Mouse (Mus musculus): ENCODE measurements around the gene Parl. TPM values are rescaled to one million over a fixed set of nuclear protein-coding genes. Genes with fewer than 3 reads are reported as not detected.

Gene Parl
- polyA plus RNA-seq (2015; fragmentation: Nextera tagmentation; extraction: Ambion mirVana), result 68.3 and 75.2 TPM in 2 replicates

- Histone ChIP-seq H3K4me1 (replicated peaks) (peaks cover 22% of the 10 kb centered on the region), H3K27me3 (no peaks in the 10 kb centered on the region), H3K9ac (peak within 1 kb of the TSS; percentile 85), H3K27ac (replicated peaks) (peak within 1 kb of the TSS; percentile 76), H3K4me2 (peak within 1 kb of the TSS; percentile 73), H3K36me3 (peaks cover 6% of the 10 kb centered on the region), H3K4me3 (peak within 1 kb of the TSS; percentile 97), H3K9me3 (no peaks in the 10 kb centered on the region)
- WGBS, result under 1% methylated on average over 52 of the region's 52 CpGs
- ATAC-seq (ENCODE audit: low FRiP score, low read depth), result peak; percentile 94
These were observed at the start of gene Parl for GRCm38 (mm10) chr16:20301770-20302649. TSS of gene Parl (minus strand) at chr16:20302387.

- no peak overlapping the region for H3K4me2 ChIP-seq
- no peaks in the 10 kb centered on the region for H3K9me3 ChIP-seq
- no peak for ATAC-seq (ENCODE audit: low FRiP score, low read depth)
- peaks cover 61% of the 10 kb centered on the region for H3K36me3 ChIP-seq
- H3K27me3 ChIP-seq, result no peaks in the 10 kb centered on the region
- H3K9ac ChIP-seq, result no peak overlapping the region
- H3K4me3 ChIP-seq, result no peak overlapping the region
- H3K27ac ChIP-seq (replicated peaks), result no peak overlapping the region
- H3K4me1 ChIP-seq (replicated peaks), result no peaks in the 10 kb centered on the region
- WGBS, result 89% methylated on average over 1 of the region's 1 CpGs
These were observed 43.3 kb upstream of the Parl start for GRCm38 (mm10) chr16:20345464-20345863.

- no peak overlapping the region for H3K27ac ChIP-seq (replicated peaks)
- H3K27me3 ChIP-seq, result no peaks in the 10 kb centered on the region
- H3K4me3 ChIP-seq, result no peak overlapping the region
- H3K9me3 ChIP-seq, result no peaks in the 10 kb centered on the region
- 98% methylated on average over 3 of the region's 3 CpGs for WGBS
- H3K4me1 ChIP-seq (replicated peaks), result no peaks in the 10 kb centered on the region
- ATAC-seq (ENCODE audit: low FRiP score, low read depth), result no peak
- peaks cover 79% of the 10 kb centered on the region for H3K36me3 ChIP-seq
- no peak overlapping the region for H3K9ac ChIP-seq
- H3K4me2 ChIP-seq, result no peak overlapping the region
These were observed 36.4 kb upstream of the Parl start for GRCm38 (mm10) chr16:20338616-20339015.

DNA sequence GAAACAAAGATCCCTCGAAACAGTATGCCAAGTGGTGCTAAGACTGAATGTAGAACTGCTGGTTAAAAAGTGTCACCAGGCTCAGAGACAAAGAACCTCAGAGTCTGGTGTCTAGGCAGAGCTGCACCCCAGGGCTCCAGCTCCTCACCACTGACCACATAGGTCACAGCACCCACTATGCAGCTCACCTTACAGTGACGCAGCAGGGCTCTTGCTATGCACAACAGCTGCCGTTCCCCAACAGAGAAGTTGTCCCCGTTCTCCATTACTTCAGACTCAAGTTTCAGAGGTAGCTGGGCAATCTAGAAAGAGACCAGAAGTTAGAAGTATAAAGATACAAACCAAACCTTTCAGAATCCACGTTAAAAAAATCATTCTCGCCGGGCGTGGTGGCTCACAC lies 32.7 kb upstream of the Parl start:
- Histone ChIP-seq H3K4me1 (replicated peaks) (no peaks in the 10 kb centered on the region), H3K9ac (no peak overlapping the region), H3K27ac (replicated peaks) (no peak overlapping the region), H3K4me3 (no peak overlapping the region), H3K9me3 (no peaks in the 10 kb centered on the region), H3K4me2 (no peak overlapping the region), H3K36me3 (peaks cover 81% of the 10 kb centered on the region), H3K27me3 (no peaks in the 10 kb centered on the region)
- ATAC-seq (ENCODE audit: low FRiP score, low read depth), result no peak
- WGBS, result 97% methylated on average over 8 of the region's 8 CpGs

- Histone ChIP-seq H3K27ac (replicated peaks) (no peak overlapping the region), H3K27me3 (no peaks in the 10 kb centered on the region), H3K4me2 (no peak overlapping the region), H3K9me3 (no peaks in the 10 kb centered on the region), H3K4me1 (replicated peaks) (no peaks in the 10 kb centered on the region), H3K4me3 (no peak overlapping the region), H3K9ac (no peak overlapping the region), H3K36me3 (peaks cover 43% of the 10 kb centered on the region)
- ATAC-seq (ENCODE audit: low FRiP score, low read depth), result no peak
- 90% methylated on average over 5 of the region's 5 CpGs for WGBS
These were observed 26.1 kb upstream of the Parl start for GRCm38 (mm10) chr16:20328306-20328705.

GRCm38 (mm10) chr16:20325286-20325685 lies 23.1 kb upstream of the Parl start, which contains the start of gene Cyp2ab1:
TSS of gene Cyp2ab1 (minus strand) at chr16:20325404.
- Histone ChIP-seq H3K9ac (no peak within 1 kb of the TSS), H3K27ac (replicated peaks) (no peak within 1 kb of the TSS), H3K4me1 (replicated peaks) (no peaks in the 10 kb centered on the region), H3K9me3 (no peaks in the 10 kb centered on the region), H3K4me2 (no peak within 1 kb of the TSS), H3K4me3 (no peak within 1 kb of the TSS), H3K27me3 (no peaks in the 10 kb centered on the region), H3K36me3 (peaks cover 21% of the 10 kb centered on the region)
- WGBS, result 79% methylated on average over 5 of the region's 5 CpGs
- ATAC-seq (ENCODE audit: low FRiP score, low read depth), result no peak

DNA sequence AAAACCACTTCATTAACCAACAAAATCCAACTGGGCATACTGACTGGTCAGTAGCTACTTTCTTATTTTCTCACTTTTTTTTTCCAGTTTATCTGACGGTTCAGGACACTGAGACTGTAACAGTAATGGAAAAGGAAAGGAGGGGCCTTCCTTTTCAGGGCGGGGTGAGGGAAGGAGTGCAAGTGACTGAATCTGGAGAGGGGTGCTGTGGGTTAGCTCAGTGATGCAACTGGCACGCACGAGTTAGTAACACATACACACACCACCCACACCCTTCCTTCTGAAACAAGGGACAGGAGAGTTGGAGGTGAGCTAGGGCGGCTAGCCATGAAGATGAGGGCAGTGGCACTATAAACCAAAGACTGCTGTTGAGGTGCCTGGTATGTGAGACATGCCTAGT lies 21.7 kb upstream of the Parl start:
- H3K9ac ChIP-seq, result no peak overlapping the region
- 84% methylated on average over 5 of the region's 5 CpGs for WGBS
- ATAC-seq (ENCODE audit: low FRiP score, low read depth), result no peak
- no peak overlapping the region for H3K27ac ChIP-seq (replicated peaks)
- no peaks in the 10 kb centered on the region for H3K27me3 ChIP-seq
- H3K4me2 ChIP-seq, result no peak overlapping the region
- H3K36me3 ChIP-seq, result peaks cover 12% of the 10 kb centered on the region
- no peak overlapping the region for H3K4me3 ChIP-seq
- no peaks in the 10 kb centered on the region for H3K9me3 ChIP-seq
- no peaks in the 10 kb centered on the region for H3K4me1 ChIP-seq (replicated peaks)

- Histone ChIP-seq H3K36me3 (no peaks in the 10 kb centered on the region), H3K4me1 (replicated peaks) (no peaks in the 10 kb centered on the region), H3K4me3 (no peak overlapping the region), H3K27ac (replicated peaks) (no peak overlapping the region), H3K9ac (no peak overlapping the region), H3K27me3 (no peaks in the 10 kb centered on the region), H3K9me3 (no peaks in the 10 kb centered on the region), H3K4me2 (no peak overlapping the region)
- ATAC-seq (ENCODE audit: low FRiP score, low read depth), result no peak
- WGBS, result 92% methylated on average over 4 of the region's 4 CpGs
These were observed 20.1 kb upstream of the Parl start for GRCm38 (mm10) chr16:20322274-20322673.

DNA sequence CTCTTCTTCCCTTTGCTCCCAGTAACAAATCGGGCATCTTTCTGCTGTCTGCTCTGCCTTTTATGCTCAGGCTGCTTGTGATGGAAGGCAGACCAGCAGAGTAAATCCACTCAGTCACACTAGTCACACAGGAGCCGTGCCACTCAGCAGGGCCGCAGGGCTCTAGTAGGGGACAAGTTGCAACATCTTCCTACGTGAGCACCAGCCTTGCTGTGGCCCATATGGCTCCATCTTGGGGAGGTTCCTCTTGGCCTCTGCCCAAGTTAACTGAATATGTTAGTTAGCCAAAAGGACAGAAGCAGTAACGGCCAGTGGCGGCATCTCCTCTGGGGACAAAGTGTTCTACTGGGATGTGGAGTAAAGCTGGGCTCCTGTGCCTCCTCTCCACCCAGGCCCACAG lies 14.6 kb upstream of the Parl start:
- 85% methylated on average over 6 of the region's 6 CpGs for WGBS
- no peak overlapping the region for H3K4me3 ChIP-seq
- no peaks in the 10 kb centered on the region for H3K9me3 ChIP-seq
- no peaks in the 10 kb centered on the region for H3K36me3 ChIP-seq
- no peak overlapping the region for H3K27ac ChIP-seq (replicated peaks)
- no peaks in the 10 kb centered on the region for H3K4me1 ChIP-seq (replicated peaks)
- no peak for ATAC-seq (ENCODE audit: low FRiP score, low read depth)
- H3K9ac ChIP-seq, result no peak overlapping the region
- H3K4me2 ChIP-seq, result no peak overlapping the region
- H3K27me3 ChIP-seq, result no peaks in the 10 kb centered on the region

DNA sequence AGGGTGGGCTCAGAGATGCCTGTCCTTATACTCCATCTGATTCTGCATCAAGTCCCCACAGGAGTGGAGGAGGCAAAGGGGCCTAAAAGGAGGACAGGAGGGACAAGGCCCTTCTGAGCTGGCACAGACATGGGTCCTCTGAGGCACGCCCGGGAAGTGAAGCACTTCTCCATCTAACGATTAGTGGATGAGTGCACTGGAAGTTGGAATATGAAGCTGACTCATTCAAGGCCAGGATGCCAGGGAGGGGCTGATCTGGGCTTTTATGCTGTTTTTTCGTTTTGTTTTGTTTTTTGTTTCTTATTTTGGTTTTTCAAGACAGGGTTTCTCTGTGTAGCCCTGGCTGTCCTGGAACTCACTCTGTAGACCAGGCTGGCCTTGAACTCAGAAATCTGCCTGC lies 13.1 kb upstream of the Parl start:
- H3K9ac ChIP-seq, result no peak overlapping the region
- 92% methylated on average over 4 of the region's 4 CpGs for WGBS

DNA sequence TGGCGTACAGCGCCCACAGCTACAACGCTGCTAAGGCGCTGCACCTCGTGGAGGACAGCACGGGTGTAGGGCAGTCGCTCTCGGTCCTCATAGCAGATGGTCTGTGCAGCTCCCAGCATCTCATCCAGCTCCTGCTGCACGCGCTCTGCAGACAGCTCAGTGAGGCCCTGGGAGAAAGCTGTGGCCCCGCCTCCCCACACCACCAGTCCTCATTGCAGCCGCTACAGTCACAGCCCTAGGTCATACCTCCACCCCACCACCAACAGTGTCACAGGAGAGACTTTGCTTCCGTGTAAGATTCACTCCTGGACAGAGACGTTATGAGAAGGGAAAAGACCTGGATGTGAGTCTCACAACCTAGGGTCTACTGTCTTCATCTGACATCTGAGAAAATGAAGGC lies 10.1 kb upstream of the Parl start:
- H3K9ac ChIP-seq, result no peak overlapping the region
- H3K27ac ChIP-seq (replicated peaks), result no peak overlapping the region
- 77% methylated on average over 14 of the region's 14 CpGs for WGBS
- H3K27me3 ChIP-seq, result no peaks in the 10 kb centered on the region
- no peaks in the 10 kb centered on the region for H3K36me3 ChIP-seq
- no peak for ATAC-seq (ENCODE audit: low FRiP score, low read depth)
- no peaks in the 10 kb centered on the region for H3K9me3 ChIP-seq
- H3K4me2 ChIP-seq, result no peak overlapping the region
- H3K4me1 ChIP-seq (replicated peaks), result no peaks in the 10 kb centered on the region
- no peak overlapping the region for H3K4me3 ChIP-seq

More for the DNA sequence above, 13.1 kb upstream of the Parl start:
- H3K4me1 ChIP-seq (replicated peaks), result no peaks in the 10 kb centered on the region
- ATAC-seq (ENCODE audit: low FRiP score, low read depth), result no peak
- H3K4me2 ChIP-seq, result no peak overlapping the region
- no peak overlapping the region for H3K4me3 ChIP-seq
- H3K27ac ChIP-seq (replicated peaks), result no peak overlapping the region
- no peaks in the 10 kb centered on the region for H3K36me3 ChIP-seq
- no peaks in the 10 kb centered on the region for H3K9me3 ChIP-seq
- no peaks in the 10 kb centered on the region for H3K27me3 ChIP-seq

DNA sequence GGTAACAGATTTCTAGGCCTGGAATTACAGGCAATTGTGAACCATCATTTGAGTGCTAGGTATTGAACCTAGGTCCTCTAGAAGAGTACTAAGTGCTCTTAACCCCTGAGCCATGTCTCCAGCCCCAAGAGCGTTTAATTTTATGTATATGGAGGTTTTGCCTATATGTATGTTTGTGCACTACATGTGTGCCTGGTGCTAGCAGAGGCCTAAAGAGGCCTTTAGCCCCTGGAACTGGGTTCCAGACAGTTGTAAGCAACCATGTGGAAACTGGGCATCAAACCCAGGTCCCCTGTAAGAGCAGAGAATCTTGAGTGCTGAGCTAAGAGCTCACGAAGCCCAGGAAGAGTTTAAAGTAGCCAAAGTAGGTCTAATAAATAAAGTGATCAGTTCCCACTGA lies 2.1 kb downstream of the Parl start:
- no peak overlapping the region for H3K4me3 ChIP-seq
- H3K27me3 ChIP-seq, result no peaks in the 10 kb centered on the region
- WGBS, result 95% methylated on average over 2 of the region's 2 CpGs
- no peak overlapping the region for H3K27ac ChIP-seq (replicated peaks)
- no peaks in the 10 kb centered on the region for H3K9me3 ChIP-seq
- H3K36me3 ChIP-seq, result peaks cover 20% of the 10 kb centered on the region
- no peak for ATAC-seq (ENCODE audit: low FRiP score, low read depth)
- H3K9ac ChIP-seq, result no peak overlapping the region
- H3K4me2 ChIP-seq, result no peak overlapping the region
- H3K4me1 ChIP-seq (replicated peaks), result peaks cover 22% of the 10 kb centered on the region

All from hindbrain, embryonic 15.5 days (tissue).